In genomic region chr19:17380549-17380948, GRCm38 (mm10) we compare ENCODE assay signal across 24 mouse cellular contexts. TPM values are rescaled to one million over a fixed set of nuclear protein-coding genes. Genes with fewer than 3 reads are reported as not detected.
DNase-seq lines count a peak whose midpoint lies in the region; TF ChIP-seq lines count a peak whose summit lies in the region.
"Had no signal": no experiment of that assay in that cellular context is flagged by ENCODE, and none has a peak within 500 bp of the region (broad histone marks: within the 10 kb centered on the region; RNA-seq: fewer than 3 reads in every experiment).

No protein-coding gene starts in this region.

- H3K36me3 ChIP-seq in CH12.LX (replicated peaks in 1 of 2; ENCODE audit: control insufficient read depth in 1 of 2, insufficient read depth in 1 of 2, low read length in 1 of 2) = no peaks in the 10 kb centered on the region
- H3K36me3 ChIP-seq: forebrain, embryonic 10.5 days; heart, embryonic 12.5 days; heart, embryonic 15.5 days; intestine, embryonic 15.5 days had no signal

- no peak overlapping the region for H3K4me3 ChIP-seq in CH12.LX (replicated peaks in 1 of 3; ENCODE audit: low read depth in 2 of 3, low read length in 2 of 3, poor library complexity in 1 of 3)
- H3K4me3 ChIP-seq: forebrain, embryonic 10.5 days; gastrocnemius, adult 2 months; heart, embryonic 12.5 days; heart, embryonic 15.5 days; intestine, embryonic 15.5 days had no signal

- no peaks in the 10 kb centered on the region for H3K9me3 ChIP-seq in CH12.LX (replicated peaks; ENCODE audit: low read length)
- H3K9me3 ChIP-seq: forebrain, embryonic 10.5 days; heart, embryonic 12.5 days; heart, embryonic 15.5 days; intestine, embryonic 15.5 days had no signal

- no peak overlapping the region for H3K27ac ChIP-seq in CH12.LX (ENCODE audit: insufficient read depth, low read depth)
- H3K27ac ChIP-seq: forebrain, embryonic 10.5 days; gastrocnemius, adult 2 months; heart, embryonic 15.5 days; hindbrain, embryonic 14.5 days; hindbrain, postnatal 0 days; intestine, embryonic 15.5 days had no signal

- dilution Hi-C loops in CH12.LX (cut with MboI; ENCODE audit: extremely low pct_ligation_motif_present, extremely low pct_unique_long_range_greater_than_20kb, low sequenced_read_pairs) = no loop called here

- no peak for TF ChIP-seq CTCF in CH12.LX (conservative IDR thresholded peaks at IDR 0.05 in 1 of 2, IDR thresholded peaks at IDR 0.05 in 1 of 2; ENCODE audit: low read depth in 2 of 2, low read length in 2 of 2)

- no peaks in the 10 kb centered on the region for H3K27me3 ChIP-seq in CH12.LX (replicated peaks)
- H3K27me3 ChIP-seq: heart, embryonic 12.5 days; heart, embryonic 15.5 days; intestine, embryonic 15.5 days had no signal

- H3K4me1 ChIP-seq in CH12.LX (ENCODE audit: control insufficient read depth in 1 of 2, insufficient read depth in 2 of 2) = peaks cover 2 to 4% of the 10 kb centered on the region in 2 experiments; a peak in 1 of 4 replicates
- H3K4me1 ChIP-seq: forebrain, embryonic 10.5 days; heart, embryonic 15.5 days; intestine, embryonic 15.5 days had no signal

- TF ChIP-seq EP300 in CH12.LX (IDR thresholded peaks at IDR 0.05; ENCODE audit: low read length) = no peak

- H3K9ac ChIP-seq in CH12.LX (ENCODE audit: insufficient read depth, low read depth) = no peak overlapping the region
- H3K9ac ChIP-seq: forebrain, postnatal 0 days; heart, embryonic 12.5 days; heart, embryonic 15.5 days; hindbrain, embryonic 14.5 days; intestine, embryonic 15.5 days had no signal

- H3K4me2 ChIP-seq in CH12.LX (ENCODE audit: insufficient read depth, low read depth, poor library complexity, severe bottlenecking) = peak overlapping the region; percentile 40
- H3K4me2 ChIP-seq: heart, embryonic 12.5 days; heart, embryonic 15.5 days; hindbrain, embryonic 14.5 days; intestine, embryonic 15.5 days had no signal

- no peak for TF ChIP-seq POLR2A in CH12.LX (IDR thresholded peaks at IDR 0.05; ENCODE audit: low read depth, low read length)

- no peaks in the 10 kb centered on the region for H3K79me2 ChIP-seq in CH12.LX (replicated peaks; ENCODE audit: control insufficient read depth, extremely low read depth, insufficient read depth, poor library complexity, severe bottlenecking)

- TF ChIP-seq RAD21 in CH12.LX (IDR thresholded peaks at IDR 0.05; ENCODE audit: low read depth, low read length) = no peak

- in situ Hi-C loops in CH12.LX (cut with MboI; ENCODE audit: low pct_ligation_motif_present, low pct_unique_long_range_greater_than_20kb, low sequenced_read_pairs) = no loop called here

- DNase-seq in CD4-positive, CD25-positive, alpha-beta regulatory T cell, adult 2 months (ENCODE audit: low read depth, low spot score) = peak; percentile 36
- no peak for DNase-seq in CH12.LX (ENCODE audit: extremely low read depth)
- peak; percentile 76 for DNase-seq in induced T-regulatory cell, adult 2 months (ENCODE audit: low read depth)
- DNase-seq in thymus, postnatal 4 days = no peak
- no peak for DNase-seq in cerebellum, adult 8-10 months
- no peak for DNase-seq in cerebellum, postnatal 36 days
- DNase-seq: adrenal gland, postnatal 10 days; adrenal gland, postnatal 36 days; cerebellum, adult 18-20 months; cerebellum, adult 9-11 months; cerebellum, postnatal 25 days; forebrain, postnatal 0 days; gastrocnemius, adult 2 months; gastrocnemius, postnatal 14 days; heart, adult 18-20 months; heart, postnatal 10 days; heart, postnatal 4 days; kidney, adult 11 months had no signal

TF ChIP-seq in CH12.LX, 34 proteins besides CTCF, POLR2A, EP300 and RAD21:
- TF ChIP-seq MYC (IDR thresholded peaks at IDR 0.05; ENCODE audit: low read depth, low read length) = no peak
- no peak for TF ChIP-seq SMC3 (IDR thresholded peaks at IDR 0.05; ENCODE audit: low read depth, low read length)
- no peak for TF ChIP-seq ZC3H11A (IDR thresholded peaks at IDR 0.05; ENCODE audit: low read depth, low read length)
- TF ChIP-seq HCFC1 (IDR thresholded peaks at IDR 0.05; ENCODE audit: low read depth, low read length) = no peak
- TF ChIP-seq ZKSCAN1 (IDR thresholded peaks at IDR 0.05; ENCODE audit: borderline replicate concordance, low read depth, low read length) = no peak
- no peak for TF ChIP-seq USF1 (IDR thresholded peaks at IDR 0.05; ENCODE audit: low read depth, low read length)

RNA-seq across cellular contexts. Expression of gene Gcnt1, which starts 7.9 kb away (rescaled TPM):
- total RNA-seq in CH12.LX (2012; rRNA removed) = 3.8 and 4.2 TPM in 2 replicates
- 6.6 and 8.4 TPM in 2 replicates for total RNA-seq in CH12.LX (2014; rRNA removed)
- 7.0 and 7.6 TPM in 2 replicates for polyA plus RNA-seq in CH12.LX (2012; ENCODE audit: insufficient read length, low read depth)

RNA-seq across cellular contexts. Expression of gene Rfk, which starts 13.3 kb away (rescaled TPM):
- 14.7 and 15.6 TPM in 2 replicates for total RNA-seq in CH12.LX (2012; rRNA removed)
- total RNA-seq in CH12.LX (2014; rRNA removed) = 50.9 and 51.8 TPM in 2 replicates
- polyA plus RNA-seq in CH12.LX (2012; ENCODE audit: insufficient read length, low read depth) = 28.4 and 34.2 TPM in 2 replicates

Comparison
In these comparisons a context has a peak if more than half of its experiments do, and no peak if none do; other contexts are left out.
1. DNase-seq: peak in CD4-positive, CD25-positive, alpha-beta regulatory T cell, adult 2 months (single experiment) and induced T-regulatory cell, adult 2 months (single experiment); none in CH12.LX (single experiment), thymus, postnatal 4 days (single experiment), cerebellum, adult 8-10 months (single experiment) and cerebellum, postnatal 36 days (0 of 2).